Mouse (Mus musculus): ENCODE measurements around the gene Lrriq1. TPM values are rescaled to one million over a fixed set of nuclear protein-coding genes. Genes with fewer than 3 reads are reported as not detected.

Lrriq1 gene
- not detected for polyA plus RNA-seq (2014; fragmentation: Illumina TruSeq; extraction: RNeasy Lipid Tissue Mini Kit (QIAGEN cat#74804); ENCODE audit: low read depth, low replicate concordance)

GRCm38 (mm10) chr10:103235707-103236459 is at the start of gene Lrriq1:
TSS of gene Lrriq1 (minus strand) at chr10:103236322.

DNA sequence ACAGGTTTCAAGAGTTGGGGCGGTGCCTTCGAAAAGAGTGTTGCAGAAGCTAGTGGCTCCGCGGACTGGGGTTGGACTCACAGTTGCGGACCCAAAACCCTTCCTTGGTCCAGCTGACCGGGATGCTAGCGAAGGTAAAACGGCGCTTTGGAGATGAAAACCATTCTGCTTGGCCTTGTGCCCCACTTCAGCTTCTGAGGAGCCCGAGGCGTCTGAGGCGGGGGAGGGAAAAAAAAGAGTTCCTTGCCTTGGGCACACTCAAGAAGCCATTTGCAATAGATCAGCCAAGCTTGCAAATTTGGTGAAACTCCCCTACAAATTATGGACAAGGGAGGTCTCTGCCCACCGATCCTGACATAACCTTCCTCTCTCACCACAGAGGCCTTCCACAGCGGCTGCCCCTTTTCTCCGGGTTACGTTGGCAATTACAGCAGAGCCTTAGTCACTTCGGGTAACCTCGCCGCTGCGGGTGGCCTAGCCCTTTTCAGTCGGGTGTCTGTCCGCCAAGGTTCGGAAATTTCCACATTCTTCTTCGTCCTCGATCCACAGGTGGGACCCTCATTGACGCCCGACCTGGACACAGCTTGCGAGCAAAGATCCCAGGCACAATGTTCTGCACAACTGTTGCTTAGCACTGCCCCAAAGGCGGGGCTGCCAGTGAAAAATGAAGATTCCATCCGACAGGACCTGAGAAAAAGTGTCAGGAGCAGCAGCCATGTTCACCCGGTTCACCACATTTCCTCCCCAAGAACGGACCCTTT is 206.2 kb downstream of the Lrriq1 start, which contains the start of gene Alx1:
Alx1 (minus strand) TSS at position 486 of the 761 bp plus-strand sequence.

Other genes with a start within 250 kb of the Lrriq1 start
- not detected for gene Alx1, start 206.1 kb downstream of the Lrriq1 start, polyA plus RNA-seq (2014; fragmentation: Illumina TruSeq; extraction: RNeasy Lipid Tissue Mini Kit (QIAGEN cat#74804); ENCODE audit: low read depth, low replicate concordance)
- not detected for gene Slc6a15, start 131.5 kb upstream of the Lrriq1 start, polyA plus RNA-seq (2014; fragmentation: Illumina TruSeq; extraction: RNeasy Lipid Tissue Mini Kit (QIAGEN cat#74804); ENCODE audit: low read depth, low replicate concordance)

Data from liver, adult 10 weeks (tissue).